Mouse (Mus musculus): ENCODE measurements around the gene Arhgap29. TPM values are rescaled to one million over a fixed set of nuclear protein-coding genes. Genes with fewer than 3 reads are reported as not detected.

The Arhgap29 gene
- polyA plus RNA-seq, 1 experiment from 2014 or later, result 38.5 TPM

GRCm38 (mm10) chr3:121919961-121920360 is 32.4 kb upstream of the Arhgap29 start:
- Histone ChIP-seq H3K9me3 (replicated peaks; ENCODE audit: low read length) (no peaks in the 10 kb centered on the region), H3K9ac (ENCODE audit: low read depth, low read length) (no peak overlapping the region), H3K36me3 (ENCODE audit: insufficient read depth, low read length) (no peaks in the 10 kb centered on the region), H3K4me1 (replicated peaks; ENCODE audit: insufficient read depth, low read length) (no peaks in the 10 kb centered on the region), H3K4me3 (replicated peaks; ENCODE audit: low read depth, low read length) (no peak overlapping the region), H3K27me3 (ENCODE audit: insufficient read depth, low read length) (no peaks in the 10 kb centered on the region), H3K4me2 (ENCODE audit: low read length) (no peak overlapping the region), H3K27ac (no peak overlapping the region)
- DNase-seq (ENCODE audit: low spot score) (no peak), ATAC-seq (replicated peaks; ENCODE audit: low FRiP score, low read depth) (no peak)
- no peak for TF ChIP-seq CTCF (IDR thresholded peaks at IDR 0.05; ENCODE audit: low read depth)
- WGBS, result 73% methylated on average over 5 of the region's 5 CpGs

GRCm38 (mm10) chr3:121920769-121921168 is 31.6 kb upstream of the Arhgap29 start:
- TF ChIP-seq CTCF (IDR thresholded peaks at IDR 0.05; ENCODE audit: low read depth), result no peak
- DNase-seq (ENCODE audit: low spot score), result no peak
- no peaks in the 10 kb centered on the region for H3K9me3 ChIP-seq (replicated peaks; ENCODE audit: low read length)
- 80% methylated on average over 3 of the region's 3 CpGs for WGBS
- no peaks in the 10 kb centered on the region for H3K4me1 ChIP-seq (replicated peaks; ENCODE audit: insufficient read depth, low read length)
- H3K9ac ChIP-seq (ENCODE audit: low read depth, low read length), result no peak overlapping the region
- no peak overlapping the region for H3K4me3 ChIP-seq (replicated peaks; ENCODE audit: low read depth, low read length)
- ATAC-seq (replicated peaks; ENCODE audit: low FRiP score, low read depth), result no peak
- H3K27ac ChIP-seq, result no peak overlapping the region
- H3K36me3 ChIP-seq (ENCODE audit: insufficient read depth, low read length), result no peaks in the 10 kb centered on the region
- H3K4me2 ChIP-seq (ENCODE audit: low read length), result no peak overlapping the region
- H3K27me3 ChIP-seq (ENCODE audit: insufficient read depth, low read length), result no peaks in the 10 kb centered on the region

- ATAC-seq (replicated peaks; ENCODE audit: low FRiP score, low read depth), result no peak
- DNase-seq (ENCODE audit: low spot score), result no peak
- Histone ChIP-seq H3K4me1 (replicated peaks; ENCODE audit: insufficient read depth, low read length) (no peaks in the 10 kb centered on the region), H3K4me2 (ENCODE audit: low read length) (no peak overlapping the region), H3K4me3 (replicated peaks; ENCODE audit: low read depth, low read length) (no peak overlapping the region), H3K9me3 (replicated peaks; ENCODE audit: low read length) (no peaks in the 10 kb centered on the region), H3K27me3 (ENCODE audit: insufficient read depth, low read length) (no peaks in the 10 kb centered on the region), H3K36me3 (ENCODE audit: insufficient read depth, low read length) (no peaks in the 10 kb centered on the region), H3K9ac (ENCODE audit: low read depth, low read length) (no peak overlapping the region), H3K27ac (no peak overlapping the region)
- 78% methylated on average over 11 of the region's 11 CpGs for WGBS
- no peak for TF ChIP-seq CTCF (IDR thresholded peaks at IDR 0.05; ENCODE audit: low read depth)
Observed at GRCm38 (mm10) chr3:121924768-121925486, 27.4 kb upstream of the Arhgap29 start.

GRCm38 (mm10) chr3:121927601-121928000 is 24.7 kb upstream of the Arhgap29 start:
- no peak for ATAC-seq (replicated peaks; ENCODE audit: low FRiP score, low read depth)

GRCm38 (mm10) chr3:121932815-121933214 is 19.5 kb upstream of the Arhgap29 start:
- WGBS, result 90% methylated on average over 4 of the region's 4 CpGs
- Histone ChIP-seq H3K9ac (ENCODE audit: low read depth, low read length) (no peak overlapping the region), H3K27ac (no peak overlapping the region), H3K36me3 (ENCODE audit: insufficient read depth, low read length) (no peaks in the 10 kb centered on the region), H3K27me3 (ENCODE audit: insufficient read depth, low read length) (no peaks in the 10 kb centered on the region), H3K4me2 (ENCODE audit: low read length) (no peak overlapping the region), H3K4me1 (replicated peaks; ENCODE audit: insufficient read depth, low read length) (no peaks in the 10 kb centered on the region), H3K4me3 (replicated peaks; ENCODE audit: low read depth, low read length) (no peak overlapping the region), H3K9me3 (replicated peaks; ENCODE audit: low read length) (no peaks in the 10 kb centered on the region)
- DNase-seq (ENCODE audit: low spot score), result no peak
- TF ChIP-seq CTCF (IDR thresholded peaks at IDR 0.05; ENCODE audit: low read depth), result no peak
- no peak for ATAC-seq (replicated peaks; ENCODE audit: low FRiP score, low read depth)

More at GRCm38 (mm10) chr3:121927601-121928000, 24.7 kb upstream of the Arhgap29 start:
- no peaks in the 10 kb centered on the region for H3K27me3 ChIP-seq (ENCODE audit: insufficient read depth, low read length)
- H3K9me3 ChIP-seq (replicated peaks; ENCODE audit: low read length), result no peaks in the 10 kb centered on the region
- no peak overlapping the region for H3K27ac ChIP-seq
- H3K4me2 ChIP-seq (ENCODE audit: low read length), result no peak overlapping the region
- H3K9ac ChIP-seq (ENCODE audit: low read depth, low read length), result no peak overlapping the region
- H3K4me3 ChIP-seq (replicated peaks; ENCODE audit: low read depth, low read length), result no peak overlapping the region
- 92% methylated on average over 3 of the region's 3 CpGs for WGBS
- TF ChIP-seq CTCF (IDR thresholded peaks at IDR 0.05; ENCODE audit: low read depth), result no peak
- no peak for DNase-seq (ENCODE audit: low spot score)
- H3K4me1 ChIP-seq (replicated peaks; ENCODE audit: insufficient read depth, low read length), result no peaks in the 10 kb centered on the region
- H3K36me3 ChIP-seq (ENCODE audit: insufficient read depth, low read length), result no peaks in the 10 kb centered on the region

- H3K36me3 ChIP-seq (ENCODE audit: insufficient read depth, low read length), result no peaks in the 10 kb centered on the region
- 68% methylated on average over 2 of the region's 2 CpGs for WGBS
- no peak for DNase-seq (ENCODE audit: low spot score)
- H3K4me2 ChIP-seq (ENCODE audit: low read length), result no peak overlapping the region
- H3K9ac ChIP-seq (ENCODE audit: low read depth, low read length), result no peak overlapping the region
- no peaks in the 10 kb centered on the region for H3K9me3 ChIP-seq (replicated peaks; ENCODE audit: low read length)
- no peaks in the 10 kb centered on the region for H3K27me3 ChIP-seq (ENCODE audit: insufficient read depth, low read length)
- ATAC-seq (replicated peaks; ENCODE audit: low FRiP score, low read depth), result no peak
- no peak overlapping the region for H3K4me3 ChIP-seq (replicated peaks; ENCODE audit: low read depth, low read length)
- no peak for TF ChIP-seq CTCF (IDR thresholded peaks at IDR 0.05; ENCODE audit: low read depth)
- no peaks in the 10 kb centered on the region for H3K4me1 ChIP-seq (replicated peaks; ENCODE audit: insufficient read depth, low read length)
- no peak overlapping the region for H3K27ac ChIP-seq
Observed at GRCm38 (mm10) chr3:121936241-121936640, 16.1 kb upstream of the Arhgap29 start.

- no peak overlapping the region for H3K4me2 ChIP-seq (ENCODE audit: low read length)
- H3K27ac ChIP-seq, result no peak overlapping the region
- no peak overlapping the region for H3K9ac ChIP-seq (ENCODE audit: low read depth, low read length)
- no peak for ATAC-seq (replicated peaks; ENCODE audit: low FRiP score, low read depth)
- no peaks in the 10 kb centered on the region for H3K27me3 ChIP-seq (ENCODE audit: insufficient read depth, low read length)
- no peaks in the 10 kb centered on the region for H3K9me3 ChIP-seq (replicated peaks; ENCODE audit: low read length)
- no peaks in the 10 kb centered on the region for H3K4me1 ChIP-seq (replicated peaks; ENCODE audit: insufficient read depth, low read length)
- WGBS, result 84% methylated on average over 6 of the region's 6 CpGs
- no peak overlapping the region for H3K4me3 ChIP-seq (replicated peaks; ENCODE audit: low read depth, low read length)
- TF ChIP-seq CTCF (IDR thresholded peaks at IDR 0.05; ENCODE audit: low read depth), result no peak
- no peaks in the 10 kb centered on the region for H3K36me3 ChIP-seq (ENCODE audit: insufficient read depth, low read length)
- DNase-seq (ENCODE audit: low spot score), result no peak
Observed at GRCm38 (mm10) chr3:121937036-121937435, 15.3 kb upstream of the Arhgap29 start.
